Mouse (Mus musculus) testis, postnatal 14 days (tissue): Measurements from ENCODE around the gene Chd6.

Experiments used
- DNase-seq: peaks from one replicate; pipeline ENCODE4 v3.0.0; 2021; ENCODE audit warnings: low spot score

The Chd6 gene

GRCm38 (mm10) chr2:161108933-161109371 lies at the start of gene Chd6:
Gene Chd6 (minus strand): TSS chr2:161109075.
- DNase-seq: peak; percentile 100

DNA sequence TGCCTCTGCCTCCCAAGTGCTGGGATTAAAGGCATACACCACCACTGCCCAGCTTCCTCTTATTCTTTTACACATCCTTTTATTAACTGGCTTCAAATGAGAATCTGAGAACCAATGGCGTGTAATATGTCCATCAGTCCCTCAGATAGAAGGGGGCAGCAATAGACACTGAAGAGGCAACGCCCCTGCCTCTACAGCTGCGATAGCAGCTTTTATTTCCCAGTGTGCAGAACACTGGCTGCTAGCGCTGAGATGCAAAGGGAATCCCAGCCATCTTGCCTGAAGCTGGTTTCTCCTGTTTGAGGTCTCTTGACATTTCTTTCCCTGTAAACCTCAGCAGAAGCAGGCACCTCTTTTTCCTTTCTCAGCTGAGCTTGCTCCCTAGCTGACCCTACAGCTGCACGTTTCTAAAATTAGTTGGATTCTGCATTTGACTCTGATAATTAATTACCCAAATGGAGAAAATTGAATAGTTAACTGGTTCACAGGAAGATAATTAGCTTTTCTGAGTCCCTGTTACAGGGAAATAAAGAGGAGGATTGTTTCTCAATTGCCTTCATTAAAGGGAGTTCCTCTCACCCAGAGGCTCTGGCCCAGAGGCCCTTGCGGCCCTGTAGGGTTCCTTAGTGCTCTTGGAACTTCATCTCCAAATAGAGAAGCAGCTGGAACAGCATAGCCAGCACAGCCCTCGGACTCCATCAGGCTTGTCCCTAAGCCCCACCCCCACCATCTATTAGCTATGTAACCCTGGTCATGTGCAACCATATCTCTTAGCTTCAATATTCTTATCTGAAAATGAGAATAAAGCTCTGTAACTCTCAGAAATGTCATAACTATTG lies 41.3 kb upstream of the Chd6 start:
- DNase-seq: no peak

GRCm38 (mm10) chr2:161148428-161149020 lies 39.6 kb upstream of the Chd6 start:
- no peak for DNase-seq

- no peak for DNase-seq
Measured at GRCm38 (mm10) chr2:161147656-161148427, 39.0 kb upstream of the Chd6 start.

GRCm38 (mm10) chr2:161144799-161145198 lies 35.9 kb upstream of the Chd6 start:
- DNase-seq: no peak

DNA sequence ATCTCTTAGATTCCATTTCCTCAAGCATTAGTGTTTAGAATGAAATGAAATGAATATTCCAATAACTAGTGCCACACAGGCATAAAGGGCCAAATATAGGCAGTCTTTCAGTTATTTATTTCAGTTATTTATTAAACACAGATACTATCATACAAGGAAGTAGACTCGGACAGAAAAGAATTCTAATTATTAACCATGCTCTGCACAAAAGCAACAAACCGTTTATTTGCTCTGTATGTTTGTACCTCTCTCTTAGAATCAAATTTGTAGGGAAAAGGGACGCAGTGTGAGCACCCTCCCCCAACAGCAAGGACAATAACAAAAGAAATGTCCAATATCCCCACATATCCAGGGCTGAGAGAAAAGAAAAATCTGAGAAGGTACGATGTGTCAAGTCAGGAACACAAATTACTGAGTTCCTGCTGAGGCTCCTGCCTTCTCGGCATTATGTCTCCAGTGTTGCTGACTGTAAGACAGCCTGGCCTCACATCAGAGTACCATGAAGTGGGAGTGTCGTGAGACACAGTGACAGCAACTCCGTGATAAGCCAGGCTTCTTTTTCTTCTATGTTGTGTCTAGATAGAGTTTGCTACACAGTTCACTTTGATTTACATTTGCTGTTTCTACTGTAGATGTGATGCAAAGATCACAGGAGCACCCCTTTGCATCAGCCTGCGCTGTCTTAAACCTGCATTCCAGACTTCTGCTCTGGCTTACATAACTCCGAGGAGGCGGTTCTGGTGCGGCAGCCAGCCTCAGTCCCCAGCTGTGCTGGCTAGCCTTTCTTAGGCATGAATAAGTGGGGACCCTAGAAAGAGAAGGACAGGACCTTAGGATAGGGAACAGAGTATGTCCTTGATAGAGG lies 30.0 kb upstream of the Chd6 start:
- no peak for DNase-seq

DNA sequence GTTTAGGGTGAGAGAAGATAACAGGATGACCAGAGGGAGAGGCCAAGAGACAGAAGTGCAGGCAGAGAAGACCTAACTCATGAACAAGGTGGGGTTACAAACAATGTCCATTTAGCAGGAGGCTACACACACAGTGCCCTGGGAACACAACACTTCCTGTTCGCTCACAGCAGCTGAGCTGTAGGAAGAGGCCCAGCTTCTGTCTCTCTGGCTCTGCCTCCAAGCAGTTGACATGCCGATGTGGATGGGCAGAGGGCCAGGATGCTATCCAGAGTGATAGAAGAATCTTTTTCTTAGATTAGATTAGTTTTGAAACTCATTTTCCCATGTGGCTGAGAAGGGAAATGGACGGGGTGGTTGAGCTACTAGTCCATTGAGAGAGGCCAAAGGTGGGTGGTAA lies 28.1 kb upstream of the Chd6 start:
- no peak for DNase-seq

- DNase-seq: no peak
Measured at GRCm38 (mm10) chr2:161128367-161129111, 19.7 kb upstream of the Chd6 start.

DNA sequence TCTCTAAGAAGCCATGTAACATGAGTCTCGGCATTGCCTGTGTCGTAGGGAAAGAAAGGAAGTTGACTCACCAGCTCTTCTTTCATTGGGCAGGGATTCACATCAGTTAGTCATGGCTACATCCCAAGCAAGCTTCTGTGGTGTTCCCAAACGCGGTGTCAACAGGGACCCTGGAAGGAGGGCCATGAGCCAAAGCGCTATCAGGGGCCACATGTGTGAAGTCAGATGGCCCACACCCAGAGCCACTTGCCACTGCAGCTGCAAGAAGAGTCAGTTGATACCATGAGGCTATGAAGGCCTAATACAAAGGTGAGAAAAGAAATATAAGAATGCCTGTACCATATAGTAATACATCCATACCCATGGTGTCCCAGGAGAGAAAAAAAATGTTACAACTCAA lies 3.1 kb upstream of the Chd6 start:
- DNase-seq: no peak

DNA sequence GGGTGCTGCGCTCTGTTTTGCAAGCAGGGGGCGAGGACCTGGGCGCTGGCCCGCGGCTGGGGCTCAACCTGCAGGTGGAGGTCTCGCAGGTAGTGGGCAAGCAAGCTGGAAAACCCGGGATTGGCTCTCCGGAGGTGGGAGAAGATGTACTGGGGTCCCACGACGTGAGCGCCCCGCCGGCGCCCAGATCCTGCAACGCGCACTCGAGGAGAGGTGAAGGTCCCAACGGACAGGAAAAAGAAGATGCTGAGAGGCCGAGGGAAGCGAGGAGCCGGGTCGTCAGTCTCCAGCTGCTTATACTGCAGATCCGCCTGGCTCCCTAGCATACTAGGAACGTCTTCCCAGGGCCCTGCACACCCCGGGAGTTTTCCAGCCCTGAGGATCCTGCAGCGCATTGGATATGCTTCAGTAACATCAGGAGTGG lies 535 bp upstream of the Chd6 start:
- DNase-seq: no peak

DNA sequence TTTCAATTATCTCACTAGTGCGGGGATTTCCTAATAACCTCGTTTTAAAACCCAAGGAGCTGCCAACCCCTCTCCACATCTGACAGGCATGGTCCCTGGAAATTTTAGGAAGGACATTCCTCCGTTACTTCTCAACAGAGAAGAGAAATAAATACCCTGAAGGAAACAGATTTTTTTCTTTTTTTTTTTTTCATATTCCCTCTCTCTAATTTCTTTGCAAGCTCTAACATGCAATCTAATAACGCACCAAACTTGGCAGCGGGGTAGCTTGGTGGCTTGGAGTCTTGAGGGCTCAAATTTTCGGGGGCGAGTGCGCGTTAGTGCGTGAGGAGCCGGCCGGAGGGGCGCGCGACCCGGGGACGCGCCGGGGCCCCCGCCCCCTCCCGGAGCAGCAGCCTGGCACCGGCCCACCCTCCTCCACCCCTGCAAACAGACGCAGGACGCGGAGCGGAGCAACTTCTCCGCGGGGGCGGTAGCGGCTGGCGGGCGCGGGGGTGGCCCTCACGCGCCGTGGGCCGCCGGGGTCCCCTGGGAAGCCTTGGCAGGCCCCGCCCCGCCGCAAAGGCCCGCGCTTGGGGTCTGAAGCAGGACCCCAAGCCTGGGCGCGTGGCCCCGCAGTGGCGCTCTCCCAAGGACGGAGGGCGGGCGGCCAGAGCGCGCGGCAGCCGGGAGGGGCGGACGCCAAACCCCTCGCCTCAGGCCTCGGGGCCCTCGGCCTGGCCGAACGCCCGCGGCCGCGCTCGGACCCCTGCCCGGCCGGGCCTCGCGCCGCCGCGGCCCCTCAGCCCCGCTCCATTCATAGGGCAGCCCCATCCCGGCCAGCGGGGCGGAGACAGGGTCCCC lies 569 bp downstream of the Chd6 start:
- peak; percentile 74 for DNase-seq

- no peak for DNase-seq
Measured at GRCm38 (mm10) chr2:161107236-161107635, 1.6 kb downstream of the Chd6 start.

DNA sequence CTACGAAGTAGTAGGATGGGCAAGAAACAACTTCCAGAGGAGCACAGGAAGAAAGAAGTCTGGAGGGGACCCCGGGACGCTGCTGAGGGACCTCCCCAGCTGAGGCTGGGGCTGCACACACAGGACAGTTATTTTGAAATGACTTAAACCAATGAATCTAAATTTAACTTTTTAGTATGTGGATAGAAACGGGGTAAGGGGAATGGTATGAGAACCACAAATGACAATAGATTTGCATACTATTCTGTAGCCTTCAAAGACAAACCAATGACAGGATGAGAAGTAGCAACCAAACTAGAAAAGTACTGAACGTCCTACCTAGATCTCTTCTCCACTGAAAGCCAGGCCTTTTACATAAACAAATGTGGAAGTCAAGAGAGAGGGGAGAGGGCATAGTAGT lies 5.1 kb downstream of the Chd6 start:
- DNase-seq: no peak

DNA sequence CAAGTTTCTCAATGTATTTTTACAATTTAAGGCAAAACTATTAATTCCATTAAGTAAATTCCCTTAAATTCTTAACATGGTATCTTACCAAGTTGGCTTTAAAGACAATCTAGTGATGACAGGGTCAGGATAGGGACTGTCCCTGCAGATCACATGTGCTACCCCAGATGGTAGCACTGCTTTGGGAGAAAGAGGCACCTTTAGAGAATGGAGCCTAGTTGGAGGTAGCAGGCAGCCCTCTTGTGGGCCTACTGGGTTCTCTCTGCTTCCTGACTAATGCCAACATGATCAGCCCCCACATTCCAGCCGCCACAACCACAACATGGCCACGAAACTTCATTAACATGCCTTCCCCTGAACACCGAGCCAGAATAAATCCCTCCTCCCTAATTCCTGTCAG lies 6.8 kb downstream of the Chd6 start:
- no peak for DNase-seq

GRCm38 (mm10) chr2:161097746-161098145 lies 11.1 kb downstream of the Chd6 start:
- no peak for DNase-seq

DNA sequence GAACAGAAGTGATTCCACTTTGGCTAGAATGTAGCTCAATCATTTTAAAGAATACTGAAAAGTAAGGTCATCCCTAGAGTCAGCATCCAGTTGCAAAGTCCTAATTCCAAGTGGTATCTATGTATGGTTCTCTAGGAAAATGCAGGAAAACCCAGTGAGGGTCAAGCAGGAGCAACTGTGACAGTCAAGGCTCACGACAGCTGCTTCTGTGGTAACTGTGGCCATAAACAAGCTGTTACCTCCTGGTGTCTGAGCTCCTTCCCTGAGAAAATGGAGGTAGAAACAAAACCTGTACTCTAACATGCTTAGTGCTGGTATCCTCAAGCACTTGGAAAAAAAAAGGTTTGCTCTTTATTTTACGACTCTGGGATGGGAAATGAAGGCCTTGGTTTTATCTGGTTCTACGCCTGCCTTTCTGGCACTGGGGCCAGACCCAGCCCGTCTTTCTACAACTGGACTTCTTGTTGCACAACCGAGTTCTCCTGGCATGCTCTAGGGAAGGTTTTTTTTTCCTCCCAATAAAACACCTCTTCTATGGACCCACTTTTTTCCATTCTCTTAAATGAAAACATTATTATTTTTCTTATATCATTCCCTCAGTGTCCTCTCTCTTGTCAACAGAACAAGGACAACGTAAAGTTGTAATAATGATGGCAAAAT lies 18.0 kb downstream of the Chd6 start:
- no peak for DNase-seq

- no peak for DNase-seq
Measured at GRCm38 (mm10) chr2:161090200-161090599, 18.7 kb downstream of the Chd6 start.

- DNase-seq: no peak
Measured at GRCm38 (mm10) chr2:161078590-161078989, 30.3 kb downstream of the Chd6 start.

DNA sequence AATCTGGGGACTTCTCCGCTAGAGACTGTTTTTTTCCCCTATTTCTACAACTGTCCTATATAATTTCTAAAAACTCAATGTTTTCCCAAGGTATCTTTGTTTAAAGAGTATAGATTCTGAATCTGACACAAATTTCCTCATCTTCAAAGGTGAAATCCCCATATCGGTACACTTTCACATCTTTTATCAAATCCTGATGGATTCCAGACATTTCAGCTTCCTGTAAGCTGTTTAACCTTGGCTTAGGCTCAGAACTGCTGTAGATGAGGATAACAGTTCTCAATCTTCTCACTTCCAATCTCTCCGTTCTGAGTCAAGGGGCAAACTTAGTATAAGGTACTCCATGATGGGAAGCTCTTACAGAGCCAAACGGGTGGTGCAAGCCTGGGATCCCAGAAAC lies 32.6 kb downstream of the Chd6 start:
- DNase-seq: no peak

GRCm38 (mm10) chr2:161075553-161075952 lies 33.3 kb downstream of the Chd6 start:
- DNase-seq: no peak
